Mouse (Mus musculus) liver, adult 2 months (tissue): Measurements from ENCODE around the gene Olfr39.

Experiments
- CTCF ChIP-seq: fragments of 200-500 bp; IDR thresholded peaks from 2 replicates; pipeline ENCODE4 v1.5.1; 2011; ENCODE audit warnings: low read depth, low read length, control low read depth
- POLR2A ChIP-seq: fragments of 200-500 bp; IDR thresholded peaks from 2 replicates; pipeline ENCODE4 v1.6.1; 2011; ENCODE audit warnings: low read length, control low read depth; ENCODE audit not compliant: insufficient read depth; ENCODE audit errors: extremely low read depth

- no peak for TF ChIP-seq POLR2A
- TF ChIP-seq CTCF = no peak
Observed at GRCm38 (mm10) chr9:20335994-20336393, 53.8 kb downstream of the Olfr39 start, which contains the start of gene Olfr18.
